Mouse (Mus musculus): ENCODE data around the gene Inpp5b. TPM values are rescaled to one million over a fixed set of nuclear protein-coding genes. Genes with fewer than 3 reads are reported as not detected.
A peak's percentile ranks its signal among the peaks of the same experiment; 100 is the strongest.

Gene Inpp5b
- polyA plus RNA-seq, 1 experiment: 27.0 TPM

- peaks cover 29% of the 10 kb centered on the region for H3K36me3 ChIP-seq (ENCODE audit: control insufficient read depth, insufficient read depth, low read length, poor library complexity, severe bottlenecking)
- H3K4me3 ChIP-seq (ENCODE audit: low read depth, low read length): peak within 1 kb of the TSS; percentile 92
- TF ChIP-seq POLR2A (IDR thresholded peaks at IDR 0.05; ENCODE audit: insufficient read depth, low read length): peak; percentile 46
- TF ChIP-seq EP300 (IDR thresholded peaks at IDR 0.05; ENCODE audit: insufficient read depth, low read depth, low read length): peak; percentile 77
- TF ChIP-seq CTCF (IDR thresholded peaks at IDR 0.05; ENCODE audit: low read depth, low read length): peak; percentile 74
- peak within 1 kb of the TSS; percentile 85 for H3K27ac ChIP-seq (ENCODE audit: insufficient read depth, low read length)
- H3K9ac ChIP-seq (ENCODE audit: low read depth, poor library complexity, severe bottlenecking): peak within 1 kb of the TSS; percentile 83
- H3K4me1 ChIP-seq (ENCODE audit: control insufficient read depth, insufficient read depth, low read length): no peaks in the 10 kb centered on the region
- H3K27me3 ChIP-seq (ENCODE audit: control insufficient read depth, insufficient read depth, low read length, poor library complexity, severe bottlenecking): no peaks in the 10 kb centered on the region
- no peaks in the 10 kb centered on the region for H3K9me3 ChIP-seq (replicated peaks; ENCODE audit: control insufficient read depth, insufficient read depth, low read length, poor library complexity, severe bottlenecking)
Measured at GRCm38 (mm10) chr4:124714545-124715481, 26.8 kb upstream of the Inpp5b start, which contains the start of gene Sf3a3. Gene Sf3a3 (plus strand): TSS chr4:124714776.

GRCm38 (mm10) chr4:124719101-124719500 is 22.5 kb upstream of the Inpp5b start:
- TF ChIP-seq EP300 (IDR thresholded peaks at IDR 0.05; ENCODE audit: insufficient read depth, low read depth, low read length): no peak
- no peak for TF ChIP-seq CTCF (IDR thresholded peaks at IDR 0.05; ENCODE audit: low read depth, low read length)
- no peak for TF ChIP-seq POLR2A (IDR thresholded peaks at IDR 0.05; ENCODE audit: insufficient read depth, low read length)
- H3K27me3 ChIP-seq (ENCODE audit: control insufficient read depth, insufficient read depth, low read length, poor library complexity, severe bottlenecking): no peaks in the 10 kb centered on the region
- H3K27ac ChIP-seq (ENCODE audit: insufficient read depth, low read length): no peak overlapping the region
- H3K9ac ChIP-seq (ENCODE audit: low read depth, poor library complexity, severe bottlenecking): no peak overlapping the region
- H3K36me3 ChIP-seq (ENCODE audit: control insufficient read depth, insufficient read depth, low read length, poor library complexity, severe bottlenecking): peaks cover 63% of the 10 kb centered on the region
- no peaks in the 10 kb centered on the region for H3K9me3 ChIP-seq (replicated peaks; ENCODE audit: control insufficient read depth, insufficient read depth, low read length, poor library complexity, severe bottlenecking)
- no peaks in the 10 kb centered on the region for H3K4me1 ChIP-seq (ENCODE audit: control insufficient read depth, insufficient read depth, low read length)
- H3K4me3 ChIP-seq (ENCODE audit: low read depth, low read length): no peak overlapping the region

- Histone ChIP-seq H3K36me3 (ENCODE audit: control insufficient read depth, insufficient read depth, low read length, poor library complexity, severe bottlenecking) (peaks cover 79% of the 10 kb centered on the region), H3K4me3 (ENCODE audit: low read depth, low read length) (no peak overlapping the region), H3K9ac (ENCODE audit: low read depth, poor library complexity, severe bottlenecking) (no peak overlapping the region), H3K4me1 (ENCODE audit: control insufficient read depth, insufficient read depth, low read length) (no peaks in the 10 kb centered on the region), H3K27me3 (ENCODE audit: control insufficient read depth, insufficient read depth, low read length, poor library complexity, severe bottlenecking) (no peaks in the 10 kb centered on the region), H3K27ac (ENCODE audit: insufficient read depth, low read length) (no peak overlapping the region), H3K9me3 (replicated peaks; ENCODE audit: control insufficient read depth, insufficient read depth, low read length, poor library complexity, severe bottlenecking) (no peaks in the 10 kb centered on the region)
- TF ChIP-seq EP300 (IDR thresholded peaks at IDR 0.05; ENCODE audit: insufficient read depth, low read depth, low read length) (no peak), POLR2A (IDR thresholded peaks at IDR 0.05; ENCODE audit: insufficient read depth, low read length) (no peak), CTCF (IDR thresholded peaks at IDR 0.05; ENCODE audit: low read depth, low read length) (no peak)
Measured at GRCm38 (mm10) chr4:124726121-124726520, 15.5 kb upstream of the Inpp5b start.

GRCm38 (mm10) chr4:124736952-124737351 is 4.7 kb upstream of the Inpp5b start:
- peaks cover 2% of the 10 kb centered on the region for H3K36me3 ChIP-seq (ENCODE audit: control insufficient read depth, insufficient read depth, low read length, poor library complexity, severe bottlenecking)
- H3K9me3 ChIP-seq (replicated peaks; ENCODE audit: control insufficient read depth, insufficient read depth, low read length, poor library complexity, severe bottlenecking): no peaks in the 10 kb centered on the region
- H3K9ac ChIP-seq (ENCODE audit: low read depth, poor library complexity, severe bottlenecking): no peak overlapping the region
- no peak overlapping the region for H3K4me3 ChIP-seq (ENCODE audit: low read depth, low read length)
- H3K27ac ChIP-seq (ENCODE audit: insufficient read depth, low read length): no peak overlapping the region
- H3K27me3 ChIP-seq (ENCODE audit: control insufficient read depth, insufficient read depth, low read length, poor library complexity, severe bottlenecking): no peaks in the 10 kb centered on the region
- no peaks in the 10 kb centered on the region for H3K4me1 ChIP-seq (ENCODE audit: control insufficient read depth, insufficient read depth, low read length)
- no peak for TF ChIP-seq EP300 (IDR thresholded peaks at IDR 0.05; ENCODE audit: insufficient read depth, low read depth, low read length)
- TF ChIP-seq POLR2A (IDR thresholded peaks at IDR 0.05; ENCODE audit: insufficient read depth, low read length): no peak
- TF ChIP-seq CTCF (IDR thresholded peaks at IDR 0.05; ENCODE audit: low read depth, low read length): no peak

GRCm38 (mm10) chr4:124737486-124737885 is 4.2 kb upstream of the Inpp5b start:
- Histone ChIP-seq H3K27ac (ENCODE audit: insufficient read depth, low read length) (no peak overlapping the region), H3K36me3 (ENCODE audit: control insufficient read depth, insufficient read depth, low read length, poor library complexity, severe bottlenecking) (peaks cover 2% of the 10 kb centered on the region; the same call in 1 of the 2 replicates), H3K27me3 (ENCODE audit: control insufficient read depth, insufficient read depth, low read length, poor library complexity, severe bottlenecking) (no peaks in the 10 kb centered on the region), H3K4me3 (ENCODE audit: low read depth, low read length) (no peak overlapping the region), H3K4me1 (ENCODE audit: control insufficient read depth, insufficient read depth, low read length) (no peaks in the 10 kb centered on the region), H3K9ac (ENCODE audit: low read depth, poor library complexity, severe bottlenecking) (no peak overlapping the region), H3K9me3 (replicated peaks; ENCODE audit: control insufficient read depth, insufficient read depth, low read length, poor library complexity, severe bottlenecking) (no peaks in the 10 kb centered on the region)
- TF ChIP-seq CTCF (IDR thresholded peaks at IDR 0.05; ENCODE audit: low read depth, low read length) (no peak), POLR2A (IDR thresholded peaks at IDR 0.05; ENCODE audit: insufficient read depth, low read length) (no peak), EP300 (IDR thresholded peaks at IDR 0.05; ENCODE audit: insufficient read depth, low read depth, low read length) (no peak)

GRCm38 (mm10) chr4:124738013-124738412 is 3.6 kb upstream of the Inpp5b start:
- no peak overlapping the region for H3K4me3 ChIP-seq (ENCODE audit: low read depth, low read length)
- H3K27me3 ChIP-seq (ENCODE audit: control insufficient read depth, insufficient read depth, low read length, poor library complexity, severe bottlenecking): no peaks in the 10 kb centered on the region
- TF ChIP-seq CTCF (IDR thresholded peaks at IDR 0.05; ENCODE audit: low read depth, low read length) (peak; percentile 28), POLR2A (IDR thresholded peaks at IDR 0.05; ENCODE audit: insufficient read depth, low read length) (no peak), EP300 (IDR thresholded peaks at IDR 0.05; ENCODE audit: insufficient read depth, low read depth, low read length) (no peak)
- no peaks in the 10 kb centered on the region for H3K4me1 ChIP-seq (ENCODE audit: control insufficient read depth, insufficient read depth, low read length)
- H3K9me3 ChIP-seq (replicated peaks; ENCODE audit: control insufficient read depth, insufficient read depth, low read length, poor library complexity, severe bottlenecking): no peaks in the 10 kb centered on the region
- H3K36me3 ChIP-seq (ENCODE audit: control insufficient read depth, insufficient read depth, low read length, poor library complexity, severe bottlenecking): peaks cover 2% of the 10 kb centered on the region; the same call in 1 of the 2 replicates
- no peak overlapping the region for H3K27ac ChIP-seq (ENCODE audit: insufficient read depth, low read length)
- H3K9ac ChIP-seq (ENCODE audit: low read depth, poor library complexity, severe bottlenecking): no peak overlapping the region
